Mouse (Mus musculus): ENCODE data around the gene Pitpnb. TPM values are rescaled to one million over a fixed set of nuclear protein-coding genes. Genes with fewer than 3 reads are reported as not detected.

Gene Pitpnb
- total RNA-seq, 2 experiments from 2014 or later, result 14.5 to 47.4 TPM

DNA sequence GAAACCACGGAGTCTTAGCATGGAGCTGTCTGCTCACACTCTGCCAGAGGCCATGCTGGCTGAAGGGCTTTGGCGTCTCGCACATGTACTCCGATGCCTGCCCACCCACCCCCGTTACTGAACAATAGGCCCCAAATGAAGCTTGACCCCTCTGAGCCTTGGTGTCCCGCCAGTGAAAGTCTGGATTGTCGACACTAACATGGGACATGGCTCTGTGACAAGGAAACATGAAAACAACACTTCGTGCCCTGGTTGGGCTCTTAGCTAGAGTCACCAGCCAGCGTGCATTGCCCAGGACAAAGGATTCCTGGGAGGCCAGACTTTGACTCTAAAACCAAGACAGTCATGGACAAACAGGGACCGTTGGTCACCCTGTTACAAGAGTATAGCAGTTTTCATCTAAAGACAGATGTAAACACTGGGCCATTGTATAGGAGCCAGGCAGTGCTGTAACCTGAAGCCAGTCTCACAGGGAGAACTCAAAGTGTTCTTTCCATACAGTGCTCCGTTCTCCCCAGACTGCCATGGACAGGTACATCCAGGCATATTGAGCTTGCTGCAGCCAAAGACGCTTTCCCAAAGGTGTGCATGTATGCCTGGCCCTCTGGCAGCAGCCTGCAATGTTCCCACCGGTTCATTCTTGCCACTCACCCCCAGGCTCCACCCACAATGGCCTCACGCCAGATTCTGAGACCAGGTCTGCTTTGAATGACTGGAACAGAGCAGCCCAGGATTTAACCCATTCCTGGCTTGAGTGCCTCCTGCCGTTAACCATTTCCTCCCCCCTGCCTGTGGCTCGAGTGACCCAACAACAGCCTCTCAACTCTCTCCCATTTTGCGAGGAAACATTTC lies 63.0 kb downstream of the Pitpnb start:
- no peak for ATAC-seq (replicated peaks; ENCODE audit: low FRiP score, poor library complexity, severe bottlenecking)

DNA sequence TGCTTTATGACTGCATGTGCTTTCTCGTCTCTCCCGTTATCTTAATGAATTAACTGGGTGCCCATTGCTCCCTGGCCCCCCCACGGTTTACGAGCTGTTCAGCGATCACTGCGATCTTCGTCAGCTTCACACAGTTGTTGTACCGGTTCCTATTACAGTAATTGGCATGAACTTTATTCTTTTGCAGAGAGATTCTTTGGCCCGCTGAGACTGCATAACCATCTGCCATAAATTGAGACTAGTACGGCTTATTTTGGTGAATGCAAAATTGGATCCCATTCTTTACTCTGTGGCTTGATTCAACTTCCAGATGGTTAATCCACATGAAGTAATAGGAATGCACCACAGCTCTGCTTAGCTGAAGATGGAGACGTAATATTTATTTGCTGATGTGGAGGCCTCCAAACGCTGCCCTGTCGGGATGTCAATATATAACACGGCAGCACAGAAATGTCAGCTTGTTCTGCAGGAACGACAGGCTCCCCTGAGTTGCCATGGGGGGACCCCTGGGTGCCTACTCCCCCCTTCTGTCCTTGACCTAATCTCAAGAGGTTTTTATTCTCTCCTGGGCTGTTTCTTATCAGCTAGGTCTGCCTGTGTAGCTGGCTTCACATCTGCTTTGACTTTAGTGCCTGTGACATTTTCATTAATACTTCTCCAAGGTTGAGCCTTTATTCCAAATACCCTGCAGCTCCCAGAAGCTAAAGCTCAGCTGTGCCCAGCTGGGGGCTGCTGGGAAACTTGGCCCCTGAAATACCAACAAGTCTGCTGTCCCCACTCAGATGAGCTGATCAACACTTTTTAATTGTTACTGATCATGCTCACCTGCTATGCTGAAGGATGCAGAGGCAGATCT lies 63.9 kb downstream of the Pitpnb start:
- ATAC-seq (replicated peaks; ENCODE audit: low FRiP score, poor library complexity, severe bottlenecking), result no peak

DNA sequence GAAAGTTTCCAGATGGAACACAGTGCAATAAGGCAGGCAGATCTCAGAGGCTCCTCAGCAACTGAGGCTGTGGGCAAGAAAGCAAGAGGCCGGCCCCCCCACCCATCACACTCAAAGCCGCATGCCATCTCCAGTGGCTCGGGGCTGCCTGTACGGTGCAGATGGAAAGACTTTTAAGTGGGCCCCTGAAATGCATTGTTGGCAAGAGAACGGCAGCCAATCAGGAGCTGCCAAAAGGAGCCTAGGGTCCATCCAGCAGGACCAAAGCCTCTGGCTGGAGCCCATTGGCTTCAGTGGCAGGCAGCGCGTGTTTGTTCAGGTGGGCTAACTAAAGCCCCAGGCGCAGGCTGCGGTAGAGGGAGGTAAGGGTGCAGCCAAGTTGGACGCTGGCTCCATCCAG lies 65.2 kb downstream of the Pitpnb start:
- no peak for ATAC-seq (replicated peaks; ENCODE audit: low FRiP score, poor library complexity, severe bottlenecking)

DNA sequence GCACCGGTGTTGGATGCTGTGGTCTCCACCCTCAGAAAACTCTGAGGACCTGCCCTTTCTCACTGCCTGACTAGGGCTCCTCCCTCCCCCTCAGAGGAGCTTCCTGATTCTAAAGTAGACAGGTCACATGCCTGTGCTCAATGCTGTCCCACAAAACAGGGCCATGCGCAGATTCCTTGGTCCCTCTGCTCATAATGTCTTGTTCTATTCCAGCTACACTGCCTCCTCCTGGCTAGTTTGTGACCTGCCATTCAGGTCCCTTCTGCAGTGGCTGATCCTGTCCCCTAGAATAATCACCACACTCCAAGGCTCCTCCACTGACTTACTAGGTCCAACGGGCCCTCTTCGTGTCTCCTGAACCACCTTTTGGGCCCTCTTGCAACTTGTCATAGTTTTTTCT lies 65.6 kb downstream of the Pitpnb start:
- ATAC-seq (replicated peaks; ENCODE audit: low FRiP score, poor library complexity, severe bottlenecking), result no peak

DNA sequence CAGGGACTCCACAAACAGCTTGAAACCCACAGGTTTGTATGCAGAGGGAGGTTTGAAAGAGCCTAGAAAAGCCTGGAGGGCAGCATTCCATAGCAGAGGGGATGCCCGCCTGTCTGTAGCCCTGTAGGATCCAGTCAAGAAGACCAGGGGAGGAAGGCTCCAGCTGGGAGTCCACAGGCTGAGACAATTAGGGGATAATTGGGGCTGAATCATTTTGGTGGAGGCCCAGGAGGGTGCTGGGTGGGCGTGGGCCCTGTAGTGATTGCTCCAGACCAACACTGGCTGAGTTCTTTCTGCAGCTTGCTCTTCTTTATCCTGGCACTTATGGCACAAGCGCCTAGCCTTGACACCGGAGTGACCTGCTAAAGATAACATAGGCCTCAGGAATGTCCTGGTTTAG lies 67.9 kb downstream of the Pitpnb start:
- ATAC-seq (replicated peaks; ENCODE audit: low FRiP score, poor library complexity, severe bottlenecking), result no peak

DNA sequence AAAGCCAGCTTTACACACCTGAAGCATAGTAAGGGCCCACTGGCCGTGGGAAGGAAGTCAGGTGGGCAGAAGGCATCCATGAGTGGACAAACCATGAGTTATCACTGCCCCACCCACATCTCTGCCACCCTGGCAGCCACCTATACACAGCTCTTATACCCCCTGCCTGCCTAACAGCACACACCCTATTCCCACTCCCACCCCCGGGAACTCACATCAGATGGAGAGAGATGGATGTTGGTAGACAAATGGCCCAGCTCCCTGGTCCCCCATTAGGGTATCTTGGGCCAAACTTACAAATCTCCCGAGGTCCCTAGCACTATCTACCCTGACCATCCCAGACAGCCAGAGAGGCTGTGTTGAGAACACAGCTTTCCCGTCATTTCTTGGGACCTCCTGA lies 68.7 kb downstream of the Pitpnb start:
- no peak for ATAC-seq (replicated peaks; ENCODE audit: low FRiP score, poor library complexity, severe bottlenecking)

DNA sequence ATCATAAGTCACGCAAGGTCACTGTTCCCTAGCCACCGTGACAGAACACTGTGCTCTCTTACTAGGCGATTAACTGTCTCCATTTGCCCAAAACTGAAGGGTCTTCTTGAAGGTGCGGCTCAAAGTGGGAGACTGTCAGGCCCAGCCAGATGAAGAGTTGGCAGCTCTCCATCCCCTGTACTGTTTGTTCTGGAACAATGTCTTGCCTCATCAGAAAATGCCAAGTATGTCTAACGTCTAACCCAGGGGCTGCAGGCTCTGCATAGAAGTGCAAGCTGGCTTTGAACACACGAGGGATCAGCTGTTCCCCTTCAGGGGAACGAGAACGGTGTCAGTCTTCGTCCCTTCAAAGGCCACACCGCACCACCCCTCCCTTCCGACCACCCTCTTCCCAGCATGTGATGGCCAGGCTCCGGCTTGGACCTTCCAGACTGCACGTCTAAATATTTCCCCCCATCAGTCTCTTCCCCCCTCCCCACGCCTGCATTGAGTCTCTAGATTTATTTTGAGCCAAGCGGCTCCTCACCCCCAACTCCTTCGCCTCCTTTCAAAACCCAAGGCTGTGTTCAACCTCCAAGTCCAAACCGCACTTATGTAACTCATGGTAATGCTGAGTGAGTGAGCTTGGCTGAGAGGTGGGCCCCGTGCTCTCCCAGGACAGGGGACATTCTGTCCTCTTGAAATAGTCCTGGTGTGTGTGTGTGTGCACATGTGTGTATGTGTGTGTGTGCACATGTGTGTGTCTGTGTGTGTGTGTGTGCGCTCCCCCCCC lies 71.5 kb downstream of the Pitpnb start:
- no peak for ATAC-seq (replicated peaks; ENCODE audit: low FRiP score, poor library complexity, severe bottlenecking)

DNA sequence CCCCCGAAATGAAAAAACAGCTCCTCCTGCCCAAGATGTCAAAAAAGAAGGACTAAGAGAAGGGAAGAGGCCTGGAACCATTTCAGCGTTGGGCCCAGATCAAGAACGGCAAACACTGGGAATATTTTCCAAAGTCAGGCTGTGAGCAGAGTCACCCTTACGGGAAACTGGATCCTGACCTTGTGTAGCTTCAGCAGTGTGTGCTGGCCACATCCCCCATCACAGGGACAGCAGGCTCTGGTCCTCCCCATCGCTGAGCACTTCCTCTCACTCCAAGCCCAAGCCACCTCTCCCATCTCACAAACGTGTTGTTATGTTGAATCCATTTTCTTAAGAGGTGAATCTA lies 72.1 kb downstream of the Pitpnb start:
- no peak for ATAC-seq (replicated peaks; ENCODE audit: low FRiP score, poor library complexity, severe bottlenecking)

DNA sequence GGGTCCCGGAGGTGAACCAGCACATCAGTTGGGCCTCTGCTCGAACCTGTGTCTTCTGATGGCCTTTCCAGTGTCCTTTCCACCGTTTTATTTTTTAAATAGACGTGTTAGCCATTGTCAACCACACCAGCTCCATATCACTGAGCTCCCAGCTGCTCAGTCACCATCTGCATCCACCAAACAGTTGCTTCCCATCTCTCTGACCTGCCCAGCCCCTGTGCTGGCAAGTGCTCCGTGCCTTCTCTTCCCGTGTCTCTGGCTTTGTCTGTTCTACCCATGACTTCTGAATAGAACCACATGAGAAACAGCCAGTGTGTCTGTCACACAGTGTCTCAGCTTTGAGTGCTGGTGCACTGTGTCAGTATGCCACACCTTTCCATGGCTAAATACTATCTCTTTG lies 74.2 kb downstream of the Pitpnb start:
- no peak for ATAC-seq (replicated peaks; ENCODE audit: low FRiP score, poor library complexity, severe bottlenecking)

DNA sequence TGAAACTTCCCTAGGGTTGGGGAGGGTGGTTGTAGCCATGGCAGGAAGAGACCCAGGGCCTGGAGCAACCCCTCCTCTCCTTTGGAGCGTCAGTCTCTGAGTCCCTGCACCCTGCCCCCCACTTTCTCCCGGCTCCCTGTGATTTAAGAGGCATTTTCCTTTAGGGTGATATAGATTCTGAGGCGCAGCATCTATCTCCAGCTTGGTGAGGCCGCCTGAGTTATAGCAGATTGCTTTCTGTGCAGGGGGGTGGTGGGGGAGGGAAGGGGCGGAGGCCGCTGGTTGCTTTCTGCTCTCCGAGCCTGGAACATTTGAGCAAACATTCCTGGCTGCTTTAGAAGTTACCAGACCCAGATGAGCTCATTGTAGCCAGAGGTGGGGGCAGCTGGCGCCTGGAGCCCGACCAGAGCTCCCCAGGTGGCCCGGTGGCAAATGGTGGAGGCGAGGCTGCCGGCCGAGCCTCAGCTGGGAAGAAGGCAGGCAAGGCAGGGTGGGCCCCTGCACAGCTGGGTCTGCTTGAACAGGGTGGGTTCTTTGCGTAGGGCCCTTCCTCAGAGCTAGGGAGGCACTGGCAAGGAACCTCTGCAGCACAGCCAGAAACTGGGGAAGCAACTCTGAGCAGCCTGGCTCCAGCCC lies 78.0 kb downstream of the Pitpnb start:
- ATAC-seq (replicated peaks; ENCODE audit: low FRiP score, poor library complexity, severe bottlenecking), result no peak

DNA sequence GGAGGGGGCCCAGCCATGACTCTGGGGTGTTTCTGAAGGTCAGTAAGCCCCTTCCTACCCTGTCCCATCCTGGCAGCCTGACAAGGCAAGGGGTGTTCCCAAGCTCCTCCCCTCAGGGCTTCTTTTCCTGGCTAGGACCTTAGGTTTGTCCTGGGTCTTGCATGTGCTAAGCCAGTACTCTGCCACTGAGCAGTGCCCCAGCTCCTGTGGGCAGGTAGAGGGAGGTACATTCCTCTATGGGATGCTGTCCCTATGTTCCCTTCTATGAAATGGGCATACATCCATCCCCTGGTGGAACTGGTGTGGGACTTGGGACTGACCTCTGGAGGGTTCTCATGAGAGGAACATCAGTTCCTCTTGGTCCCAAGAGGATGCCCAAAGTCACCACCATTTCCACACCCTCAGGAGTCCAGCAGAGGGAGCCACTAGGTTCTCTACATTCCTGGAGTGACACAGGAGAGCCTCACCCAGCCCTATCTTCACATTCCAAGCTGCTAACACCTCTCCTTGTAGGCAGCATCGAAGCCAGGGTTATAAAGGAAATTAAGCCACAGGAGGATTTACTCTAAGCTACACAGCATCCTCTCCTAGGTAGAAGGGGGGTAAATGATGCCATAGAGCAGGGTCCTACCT lies 79.0 kb downstream of the Pitpnb start:
- 0 out of 2 replicates have a peak, but pooled peaks have one; percentile 46 for ATAC-seq (replicated peaks; ENCODE audit: low FRiP score, poor library complexity, severe bottlenecking)

DNA sequence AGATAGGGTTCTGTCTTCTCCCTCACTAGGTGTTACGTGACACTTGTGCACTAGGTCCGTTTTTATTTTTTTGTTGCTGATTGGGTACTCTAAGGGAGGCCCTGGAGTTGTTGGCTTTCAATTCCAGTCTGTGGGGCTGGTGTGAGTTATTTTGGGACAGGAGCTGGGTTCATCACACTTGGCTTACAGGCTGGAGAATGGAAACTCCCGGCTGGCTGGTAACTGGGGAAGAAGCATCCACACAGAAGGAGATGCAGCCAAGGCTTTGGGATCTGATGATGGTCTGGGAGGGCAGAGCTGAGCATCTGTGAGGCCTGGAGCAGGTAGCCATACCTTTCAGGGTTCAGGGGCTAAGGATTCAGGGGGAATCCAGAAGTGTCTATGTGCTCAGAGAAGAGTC lies 80.1 kb downstream of the Pitpnb start:
- no peak for ATAC-seq (replicated peaks; ENCODE audit: low FRiP score, poor library complexity, severe bottlenecking)

DNA sequence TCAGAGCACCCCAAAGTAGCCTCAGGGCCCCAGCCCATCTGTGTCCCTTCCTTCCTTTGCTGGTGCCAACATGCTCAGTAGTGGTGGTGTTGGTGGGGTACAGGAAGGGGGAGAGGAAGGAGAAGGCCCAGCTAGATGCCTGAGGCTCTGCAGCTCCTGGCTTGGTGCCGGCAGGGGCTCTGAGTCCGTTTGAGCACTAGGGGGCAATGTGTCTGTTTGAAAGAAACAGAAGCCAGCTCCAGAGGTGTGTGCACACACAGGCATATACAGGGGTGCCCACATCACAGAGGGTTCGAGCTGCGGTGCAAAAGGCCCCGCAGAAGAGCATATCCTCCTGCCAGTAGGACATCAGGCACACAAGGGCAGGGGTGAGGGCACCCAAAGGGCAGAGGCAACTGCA lies 83.6 kb downstream of the Pitpnb start:
- ATAC-seq (replicated peaks; ENCODE audit: low FRiP score, poor library complexity, severe bottlenecking), result no peak

DNA sequence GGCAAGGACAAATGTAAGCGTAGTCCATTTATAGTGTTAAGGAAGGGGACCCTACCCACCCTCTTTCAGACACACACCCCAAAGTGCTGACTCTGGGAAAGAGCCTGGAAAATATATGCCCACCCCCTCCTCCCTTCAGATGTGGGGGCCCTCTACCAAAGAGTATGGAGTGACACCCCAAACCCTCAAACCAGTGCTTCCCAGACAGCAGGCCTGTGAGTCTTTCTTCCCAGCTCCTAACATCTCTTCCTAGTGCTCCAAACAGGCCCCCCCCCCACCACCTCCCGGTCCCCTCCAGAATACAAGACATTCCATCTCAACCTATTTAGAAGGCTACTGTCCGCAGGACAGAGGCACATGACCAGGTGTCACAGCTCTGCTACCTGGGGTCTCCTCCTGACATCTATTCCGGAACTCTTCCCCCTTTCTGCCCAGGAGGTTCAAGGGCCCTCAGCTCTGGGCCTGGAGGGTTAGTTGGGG lies 84.2 kb downstream of the Pitpnb start:
- ATAC-seq (replicated peaks; ENCODE audit: low FRiP score, poor library complexity, severe bottlenecking), result no peak

DNA sequence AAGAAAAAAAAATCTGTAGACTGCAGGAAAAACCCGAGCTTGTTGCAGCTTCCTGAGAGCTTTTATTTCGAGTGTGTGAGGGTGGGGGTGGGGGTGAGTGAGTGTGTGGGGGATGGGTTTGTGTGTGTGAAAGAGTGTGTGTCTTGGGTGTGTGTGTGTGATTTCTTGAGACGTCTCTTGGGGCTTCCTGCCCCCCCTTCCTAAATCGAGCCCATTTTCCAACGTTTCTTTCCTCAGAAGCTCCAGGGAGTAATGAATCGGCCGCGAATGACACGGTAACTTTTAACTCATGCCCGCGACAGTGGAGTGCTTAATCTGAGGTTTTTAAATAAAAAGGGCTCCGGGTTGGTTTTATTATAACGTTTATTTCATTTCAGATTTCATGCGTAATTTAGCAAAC lies 85.0 kb downstream of the Pitpnb start:
- no peak for ATAC-seq (replicated peaks; ENCODE audit: low FRiP score, poor library complexity, severe bottlenecking)

DNA sequence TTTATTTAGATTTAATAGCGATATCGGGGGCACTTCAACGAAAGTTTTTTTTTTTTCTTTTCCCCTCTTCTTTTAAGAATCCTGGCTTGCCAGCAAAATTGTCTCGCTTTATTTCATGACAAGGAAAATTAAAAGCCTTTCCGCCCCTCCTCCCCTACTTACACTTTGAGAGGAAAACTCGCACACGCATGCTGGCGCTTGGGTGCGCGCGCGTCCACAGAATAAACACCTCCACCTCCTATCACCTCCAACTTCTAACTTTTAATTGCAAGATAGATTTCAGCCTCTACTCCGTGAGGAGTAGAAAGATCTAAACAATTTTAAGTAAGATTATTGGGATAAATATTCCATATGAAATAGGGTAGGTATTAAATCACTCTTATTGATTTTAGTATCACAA lies 85.5 kb downstream of the Pitpnb start:
- ATAC-seq (replicated peaks; ENCODE audit: low FRiP score, poor library complexity, severe bottlenecking), result no peak

DNA sequence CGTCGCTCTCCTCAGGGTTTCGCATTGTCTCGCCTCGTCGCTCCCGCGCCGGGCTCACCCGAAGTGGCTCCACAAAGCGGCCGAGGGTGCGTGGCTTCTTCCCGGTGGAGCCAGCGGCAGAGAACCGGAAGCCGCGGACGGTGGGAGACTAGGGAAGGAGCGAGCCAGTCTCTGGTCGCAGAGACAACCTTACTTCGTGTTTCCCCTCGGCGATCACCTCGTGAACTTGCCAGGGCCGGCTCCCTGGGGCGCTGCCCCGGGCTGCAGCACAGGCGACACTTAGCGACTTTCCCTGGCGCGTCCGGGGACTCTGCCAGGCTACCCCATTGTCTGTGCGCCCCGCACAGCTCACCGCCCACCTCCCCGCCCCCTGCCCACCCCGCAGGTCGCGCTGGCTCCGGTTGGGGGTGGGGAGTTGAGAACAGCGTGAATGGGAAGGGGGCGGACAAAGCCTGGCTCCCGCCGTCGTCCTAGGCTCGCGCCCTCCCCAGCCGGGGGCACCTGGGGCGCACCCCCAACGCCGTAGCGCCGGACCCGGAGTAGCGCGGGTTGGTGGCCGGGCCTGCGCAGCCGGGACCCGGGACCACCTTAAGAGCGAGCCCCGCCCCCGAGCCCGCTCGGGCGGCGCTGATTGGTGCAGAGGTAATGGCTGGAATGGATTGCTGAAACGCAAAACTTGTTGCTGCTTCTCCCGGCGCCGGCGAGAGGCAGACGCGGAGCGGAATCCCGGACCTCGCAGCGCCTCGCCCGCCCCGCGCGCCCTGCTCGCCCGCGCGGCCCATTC lies 86.2 kb downstream of the Pitpnb start, which contains the start of gene Mn1:
Gene Mn1, plus strand, starts transcription at position 772 of the 784 bp plus-strand sequence.
- ATAC-seq (replicated peaks; ENCODE audit: low FRiP score, poor library complexity, severe bottlenecking), result no peak

DNA sequence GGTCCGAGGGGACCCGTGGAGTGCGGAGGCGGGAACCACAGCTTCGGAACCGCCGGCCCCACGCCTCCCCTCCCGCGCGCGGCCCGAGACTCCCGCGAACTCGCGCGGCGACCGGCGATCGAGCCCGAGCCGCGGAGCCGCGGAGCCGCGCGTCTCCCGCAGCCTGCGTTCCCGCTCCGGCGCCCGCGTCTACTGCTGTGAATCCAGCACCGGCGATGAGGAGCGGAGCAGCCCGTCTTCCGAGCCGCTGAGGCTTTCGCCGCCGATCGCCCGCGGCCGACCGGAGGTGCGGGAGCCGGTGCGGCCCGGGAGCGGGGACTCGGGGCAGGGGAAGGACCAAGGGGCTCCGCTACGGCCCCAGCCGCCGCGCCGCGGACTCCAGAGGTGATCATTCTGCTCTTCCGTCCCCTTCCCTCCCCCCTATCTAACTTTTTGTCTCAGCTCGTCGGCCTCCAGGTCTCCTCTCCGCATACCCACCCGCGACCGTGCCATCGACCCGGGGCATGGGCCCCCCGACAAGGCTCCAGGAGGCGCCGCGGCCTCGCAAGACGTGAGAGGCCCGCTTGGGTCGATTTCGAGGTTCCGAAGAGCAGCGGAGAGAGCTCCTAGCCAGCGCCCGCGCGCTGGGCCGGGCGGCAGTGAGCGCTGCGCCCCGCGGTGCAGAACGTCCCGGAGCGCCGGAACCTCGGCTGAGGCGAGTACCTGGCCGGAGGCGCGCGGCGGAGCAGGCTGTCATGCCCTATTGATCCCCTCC lies 87.0 kb downstream of the Pitpnb start:
- no peak for ATAC-seq (replicated peaks; ENCODE audit: low FRiP score, poor library complexity, severe bottlenecking)

Measured in erythroid progenitor cell, adult 5-6 weeks (primary cell).